Mouse (Mus musculus) CD8-positive naive resting alpha-beta T cell, adult 2 months (primary cell): ENCODE data around the gene Grm3.

Source experiments
- DNase-seq, 2 experiments: peaks; one replicate each; pipeline ENCODE4 v3.0.0; 2022; ENCODE audit warnings: low read depth in 2 of 2, low spot score in 2 of 2

Grm3 gene

GRCm38 (mm10) chr5:9724956-9725600 lies at the start of gene Grm3:
TSS of gene Grm3 (minus strand) at chr5:9725170.
- DNase-seq = no peak

- no peak for DNase-seq
Observed at GRCm38 (mm10) chr5:9755751-9756150, 30.8 kb upstream of the Grm3 start.

- no peak for DNase-seq
Observed at GRCm38 (mm10) chr5:9748184-9748583, 23.2 kb upstream of the Grm3 start.

GRCm38 (mm10) chr5:9744120-9744519 lies 19.1 kb upstream of the Grm3 start:
- no peak for DNase-seq

GRCm38 (mm10) chr5:9725601-9726268 lies 765 bp upstream of the Grm3 start:
- no peak for DNase-seq

GRCm38 (mm10) chr5:9724287-9724955 lies 549 bp downstream of the Grm3 start:
- DNase-seq = no peak

- DNase-seq = no peak
Observed at GRCm38 (mm10) chr5:9721136-9721535, 3.8 kb downstream of the Grm3 start.

GRCm38 (mm10) chr5:9716295-9716694 lies 8.7 kb downstream of the Grm3 start:
- no peak for DNase-seq

GRCm38 (mm10) chr5:9707096-9707495 lies 17.9 kb downstream of the Grm3 start:
- DNase-seq = no peak

GRCm38 (mm10) chr5:9703385-9704009 lies 21.5 kb downstream of the Grm3 start:
- no peak for DNase-seq

- no peak for DNase-seq
Observed at GRCm38 (mm10) chr5:9702656-9703384, 22.1 kb downstream of the Grm3 start.

GRCm38 (mm10) chr5:9692333-9692732 lies 32.6 kb downstream of the Grm3 start:
- no peak for DNase-seq

- DNase-seq = no peak
Observed at GRCm38 (mm10) chr5:9690599-9691242, 34.2 kb downstream of the Grm3 start.

GRCm38 (mm10) chr5:9690192-9690591 lies 34.8 kb downstream of the Grm3 start:
- no peak for DNase-seq

GRCm38 (mm10) chr5:9683204-9683603 lies 41.8 kb downstream of the Grm3 start:
- no peak for DNase-seq

- no peak for DNase-seq
Observed at GRCm38 (mm10) chr5:9669002-9669401, 56.0 kb downstream of the Grm3 start.

GRCm38 (mm10) chr5:9663416-9663815 lies 61.6 kb downstream of the Grm3 start:
- DNase-seq = no peak

- DNase-seq = no peak
Observed at GRCm38 (mm10) chr5:9661870-9662589, 62.9 kb downstream of the Grm3 start.

- DNase-seq = no peak
Observed at GRCm38 (mm10) chr5:9638612-9639011, 86.4 kb downstream of the Grm3 start.

GRCm38 (mm10) chr5:9627220-9627619 lies 97.8 kb downstream of the Grm3 start:
- no peak for DNase-seq
